Mouse (Mus musculus) 3T3-L1 (cell line): ENCODE measurements around the gene Cabp2.
A peak's percentile ranks its signal among the peaks of the same experiment; 100 is the strongest.

Experiments
- DNase-seq: peaks from one replicate; pipeline ENCODE4 v3.0.0-alpha.2; 2015; ENCODE audit warnings: low read depth, low spot score

The Cabp2 gene

DNA sequence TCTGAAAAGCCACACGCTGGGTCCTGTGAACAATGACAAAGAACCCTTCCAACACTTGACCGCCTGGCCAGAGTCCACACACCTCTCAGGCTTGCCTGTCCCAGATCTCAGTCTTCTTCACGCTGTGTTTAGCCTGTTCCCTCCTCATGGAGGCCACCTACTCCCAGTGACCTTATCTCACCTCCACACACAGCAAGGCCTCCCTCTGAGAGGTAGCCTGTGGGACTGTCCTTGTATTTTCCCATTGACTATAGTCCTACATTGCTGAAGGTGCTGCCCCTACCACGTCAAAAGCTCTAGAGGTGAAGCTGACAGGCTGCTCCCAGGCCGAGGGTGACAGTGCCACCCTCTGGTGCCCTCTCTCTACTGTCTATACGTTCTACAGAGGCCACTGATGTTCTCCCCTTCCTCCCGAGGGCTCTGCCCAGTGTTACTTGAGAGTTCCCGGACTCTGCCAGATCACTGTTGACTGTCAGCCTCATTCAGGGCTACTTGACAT is 818 bp upstream of the Cabp2 start:
- no peak for DNase-seq

GRCm38 (mm10) chr19:4082219-4082965 is 1.0 kb downstream of the Cabp2 start:
- DNase-seq, result no peak

- no peak for DNase-seq
Measured at GRCm38 (mm10) chr19:4083316-4083715, 1.9 kb downstream of the Cabp2 start.

- no peak for DNase-seq
Measured at GRCm38 (mm10) chr19:4083826-4084225, 2.4 kb downstream of the Cabp2 start.

DNA sequence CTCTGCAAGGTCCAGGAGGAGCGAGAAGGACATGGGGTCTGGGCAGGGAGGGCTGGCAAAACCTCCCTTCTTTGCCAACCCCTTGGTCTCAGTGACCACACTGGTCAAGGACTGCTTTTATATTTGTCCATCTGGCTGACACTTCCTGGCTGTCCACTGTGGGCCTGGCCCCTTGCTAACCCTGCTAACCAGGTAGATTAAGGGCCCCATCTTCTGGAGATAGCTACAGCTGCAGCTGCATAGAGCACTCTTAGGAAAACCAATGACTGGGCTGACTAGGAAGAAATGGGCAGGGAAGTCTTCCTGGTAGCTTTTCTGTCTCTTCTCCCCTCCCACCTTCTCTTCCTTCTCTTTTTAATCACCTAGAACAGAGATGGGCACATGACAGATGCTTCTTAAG is 3.6 kb downstream of the Cabp2 start:
- peak; percentile 60 for DNase-seq

- no peak for DNase-seq
Measured at GRCm38 (mm10) chr19:4086156-4086555, 4.8 kb downstream of the Cabp2 start.

GRCm38 (mm10) chr19:4087090-4087489 is 5.7 kb downstream of the Cabp2 start:
- peak; percentile 97 for DNase-seq

GRCm38 (mm10) chr19:4088146-4088545 is 6.8 kb downstream of the Cabp2 start:
- no peak for DNase-seq

DNA sequence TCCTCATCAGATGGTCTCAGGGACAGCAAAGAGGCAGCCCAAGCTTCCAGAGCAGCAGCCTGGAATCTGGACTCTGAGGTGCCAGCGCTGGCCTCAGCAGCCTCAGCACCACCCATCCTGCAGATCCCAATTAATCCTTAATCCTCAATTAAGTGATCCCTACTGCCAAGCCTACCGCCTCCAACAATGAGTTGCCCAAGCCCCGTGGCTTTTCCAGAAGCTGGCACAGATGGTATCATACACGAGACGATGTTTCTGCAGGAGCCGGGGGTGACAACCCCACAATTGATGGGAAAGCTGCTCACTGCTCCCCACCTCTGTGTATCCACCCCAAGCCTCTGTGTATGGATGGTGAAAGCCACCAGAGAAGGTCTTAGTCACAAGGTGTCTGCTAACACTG is 7.8 kb downstream of the Cabp2 start:
- DNase-seq, result no peak

DNA sequence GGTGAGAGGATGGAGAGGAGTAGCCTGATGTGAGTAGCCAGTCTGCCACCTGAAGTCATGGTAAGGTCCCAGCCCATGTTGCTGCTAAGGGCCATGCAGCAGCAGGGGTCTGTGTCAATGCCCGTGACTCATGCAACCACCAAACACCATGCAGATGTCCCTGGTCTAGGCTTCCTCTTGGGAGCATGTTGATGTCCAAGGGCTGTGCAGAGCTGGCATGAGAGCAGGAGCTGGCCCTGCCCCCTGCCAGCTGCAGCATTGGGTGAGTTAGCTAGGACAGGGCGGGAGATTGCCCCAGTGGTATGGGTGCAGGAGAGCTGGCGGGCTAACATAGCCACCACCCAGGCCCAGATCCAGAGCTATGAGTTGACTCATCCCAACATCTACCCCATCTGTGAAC is 9.1 kb downstream of the Cabp2 start:
- peak; percentile 60 for DNase-seq

DNA sequence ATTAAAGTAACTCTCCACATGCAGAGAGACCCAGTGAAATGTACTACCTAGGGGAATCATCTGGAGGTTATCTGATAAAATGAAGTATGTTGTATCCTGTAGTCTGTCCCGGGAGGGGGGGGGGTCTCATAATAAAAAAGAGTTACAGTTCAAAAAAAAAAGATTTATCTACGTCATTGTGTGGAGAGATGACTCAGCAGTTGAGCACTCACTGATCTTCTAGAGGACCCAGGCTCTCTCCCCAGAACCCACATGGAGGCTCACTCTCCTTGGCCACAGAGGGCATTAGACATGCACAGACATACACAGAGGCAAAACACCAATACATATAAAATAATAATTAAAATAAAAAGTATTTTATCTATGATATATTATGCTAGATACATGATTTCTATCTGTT is 10.0 kb downstream of the Cabp2 start:
- peak; percentile 65 for DNase-seq

DNA sequence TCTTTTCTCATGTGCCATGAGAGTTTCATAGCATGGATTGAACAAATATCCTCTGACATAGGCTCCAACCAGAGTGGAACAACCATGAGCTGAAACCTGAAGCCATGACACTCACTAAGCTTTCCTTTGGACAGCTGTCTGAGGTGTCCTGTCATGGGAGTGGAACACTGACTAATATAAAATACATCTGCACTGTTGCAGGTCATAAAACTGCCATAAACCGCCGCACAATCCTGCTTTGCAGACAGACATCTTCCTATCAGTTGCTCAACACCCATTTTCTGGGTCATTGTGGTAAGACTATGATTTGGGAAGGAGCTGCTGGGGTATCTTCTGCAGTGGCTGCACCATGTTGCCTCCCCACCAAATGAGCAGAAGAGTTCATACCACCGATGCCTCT is 11.4 kb downstream of the Cabp2 start:
- peak; percentile 29 for DNase-seq

DNA sequence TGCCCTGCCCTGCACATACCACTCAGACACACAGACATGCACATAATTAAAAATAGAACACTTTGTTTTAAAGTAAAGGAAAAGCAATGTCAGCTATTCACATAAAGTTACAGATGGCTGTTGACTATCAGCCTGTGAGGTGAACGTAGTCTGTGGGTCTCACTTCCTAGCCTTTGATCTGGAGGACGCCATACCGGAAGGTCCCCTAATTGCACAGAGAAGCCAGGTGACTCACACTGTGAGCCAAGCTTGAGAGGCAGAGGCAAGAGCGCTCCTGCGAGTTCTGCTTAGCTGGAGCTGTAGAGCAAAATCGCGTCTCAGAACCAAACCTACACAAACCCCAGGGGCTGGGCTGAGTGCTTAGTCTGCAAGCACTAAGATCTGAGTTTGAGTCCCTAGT is 12.4 kb downstream of the Cabp2 start:
- DNase-seq, result no peak

DNA sequence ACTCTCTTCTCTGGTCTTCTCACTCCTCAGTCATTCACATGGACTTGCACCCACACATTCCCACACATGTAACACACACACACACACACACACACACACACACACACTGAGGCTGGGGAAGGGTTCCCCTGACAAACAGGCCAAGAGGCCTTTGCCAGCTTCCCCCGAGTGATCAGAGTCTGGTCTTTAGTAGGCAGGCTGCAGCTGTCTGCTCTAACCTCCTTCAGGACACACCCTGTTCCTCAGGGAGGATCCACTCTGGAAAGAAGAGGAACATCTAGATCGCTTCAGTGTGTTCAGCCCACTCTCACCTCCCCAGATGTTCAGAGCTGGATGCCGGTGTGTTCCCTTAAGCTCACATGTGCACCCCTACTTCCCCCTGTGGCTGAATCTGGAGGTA is 13.0 kb downstream of the Cabp2 start:
- DNase-seq, result peak; percentile 27

DNA sequence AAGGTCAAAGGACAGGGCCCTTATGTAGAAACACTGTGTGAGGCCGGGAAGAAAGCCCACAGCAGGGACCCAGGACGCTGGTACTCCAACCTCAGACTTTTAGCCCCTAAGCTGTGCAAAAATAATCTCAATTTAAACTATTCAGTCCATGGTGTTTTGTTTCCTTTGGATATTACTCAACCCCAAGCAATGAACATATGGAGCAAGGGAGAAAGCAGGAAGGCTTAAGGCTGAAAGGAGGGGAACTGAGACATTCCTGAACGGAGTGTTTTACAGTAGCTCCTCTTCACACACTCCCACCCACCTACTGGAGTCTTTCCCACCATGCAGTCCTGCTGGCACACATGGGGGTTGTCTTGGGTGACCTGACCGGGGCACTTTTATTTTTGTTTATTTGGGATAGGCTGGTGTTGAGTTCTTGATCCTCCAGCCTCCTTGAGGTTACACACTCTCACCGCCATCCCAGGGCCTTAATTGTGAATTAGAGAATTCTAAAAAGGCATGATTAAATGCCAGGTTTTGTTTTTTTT is 13.5 kb downstream of the Cabp2 start:
- DNase-seq, result peak; percentile 29

DNA sequence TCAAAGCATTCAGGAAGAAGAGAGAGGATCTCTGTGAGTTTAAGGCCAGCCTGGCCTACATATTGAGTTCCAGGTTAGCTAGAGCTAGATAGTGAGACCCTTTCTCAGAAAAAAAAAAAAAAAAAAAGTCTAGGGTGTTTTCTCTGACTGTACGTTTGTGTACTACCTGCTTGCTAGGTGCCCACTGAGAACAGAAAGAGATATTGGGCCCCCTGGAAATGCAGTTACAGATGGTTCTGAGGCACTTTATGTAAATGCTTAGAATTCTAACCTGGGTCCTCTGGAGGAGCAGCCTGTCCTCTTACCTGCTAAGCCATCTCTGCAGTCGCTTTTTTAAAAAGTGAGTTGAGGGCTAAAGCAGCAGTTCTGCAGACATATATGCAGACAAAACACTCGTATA is 14.4 kb downstream of the Cabp2 start:
- no peak for DNase-seq

GRCm38 (mm10) chr19:4096642-4097440 is 15.5 kb downstream of the Cabp2 start, which contains the start of gene Cdk2ap2:
Gene Cdk2ap2 (plus strand): TSS chr19:4097182.
- DNase-seq, result peak; percentile 99

DNA sequence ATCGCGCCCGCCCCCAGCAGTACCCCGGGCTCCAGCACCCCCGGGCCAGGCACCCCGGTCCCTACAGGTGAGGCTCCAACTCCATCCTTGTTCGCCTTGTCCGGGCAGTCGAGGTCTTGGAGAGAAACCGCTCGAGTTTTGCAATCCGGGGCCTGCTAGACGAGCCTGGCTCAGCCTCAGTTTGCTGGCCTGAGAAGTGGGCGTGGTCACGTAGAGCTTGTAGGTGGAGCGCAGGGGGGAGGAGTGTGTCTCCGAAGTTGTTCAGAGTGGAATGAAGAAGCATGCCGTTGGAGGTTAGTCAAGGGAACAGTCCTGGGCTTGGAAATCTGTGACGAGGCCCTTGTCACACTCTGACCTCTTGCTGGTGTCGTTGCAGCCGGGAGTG is 16.1 kb downstream of the Cabp2 start:
- peak; percentile 97 for DNase-seq

GRCm38 (mm10) chr19:4098426-4098825 is 17.0 kb downstream of the Cabp2 start:
- DNase-seq, result no peak

GRCm38 (mm10) chr19:4099056-4099455 is 17.7 kb downstream of the Cabp2 start:
- peak; percentile 99 for DNase-seq

DNA sequence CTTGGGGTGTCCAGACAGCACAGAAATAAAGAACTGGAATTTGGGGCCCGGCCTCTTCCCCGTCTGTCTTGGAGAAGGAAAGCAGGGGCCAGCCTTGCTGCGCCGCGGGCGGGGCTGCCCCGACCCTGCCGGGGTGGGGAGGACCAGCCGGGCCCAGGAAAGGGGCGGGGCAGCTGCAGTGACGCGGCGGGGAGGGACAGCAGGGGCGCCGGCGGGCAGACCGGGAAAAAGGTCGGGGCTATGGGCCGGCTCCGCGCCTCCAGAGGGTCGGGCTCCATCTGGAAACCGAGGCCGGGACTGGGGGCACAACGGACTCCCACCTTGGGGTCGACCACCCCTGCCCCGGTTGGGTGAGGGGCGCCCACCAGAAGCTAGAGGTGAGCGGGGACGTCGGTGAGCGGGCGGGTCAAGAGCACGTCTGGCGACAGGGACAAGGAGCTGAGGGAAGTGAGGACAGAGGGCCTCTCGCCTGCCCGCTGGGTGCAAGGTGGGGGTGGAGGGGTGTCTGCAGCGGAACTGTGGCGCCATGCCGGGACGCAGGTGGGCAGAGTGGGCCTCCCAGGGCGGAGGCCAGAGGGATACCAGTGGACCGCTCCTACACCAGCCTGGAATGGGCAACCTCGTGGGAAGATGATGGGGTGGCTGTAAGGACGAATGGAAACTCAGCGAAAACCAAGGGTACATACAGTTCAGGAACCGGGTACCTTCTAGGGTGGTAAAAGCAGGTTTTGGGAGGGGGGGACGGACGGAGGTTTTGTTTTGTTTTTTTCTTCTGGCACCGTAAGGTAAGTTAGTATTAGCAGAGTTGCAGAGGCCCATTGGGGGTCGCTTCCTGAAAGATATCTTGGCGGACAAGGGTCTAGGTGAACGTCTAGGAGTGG is 18.7 kb downstream of the Cabp2 start, which contains the start of gene Pitpnm1:
Pitpnm1 (plus strand) TSS at position 162 of the 881 bp plus-strand sequence.
- peak; percentile 73 for DNase-seq
